Mouse (Mus musculus): ENCODE data around the gene Tmem179. TPM values are rescaled to one million over a fixed set of nuclear protein-coding genes. Genes with fewer than 3 reads are reported as not detected.

The Tmem179 gene
- polyA plus RNA-seq, 1 experiment from 2014 or later = 0.10 TPM

- no peaks in the 10 kb centered on the region for H3K36me3 ChIP-seq
- H3K4me2 ChIP-seq = no peak overlapping the region
- H3K9me3 ChIP-seq = no peaks in the 10 kb centered on the region
- no peak overlapping the region for H3K4me3 ChIP-seq
- H3K27me3 ChIP-seq = 0 out of 2 replicates have a peak, but pooled peaks cover 4% of the 10 kb centered on the region
- WGBS = 36% methylated on average over 4 of the region's 4 CpGs
- ATAC-seq (ENCODE audit: insufficient number of reproducible peaks, low FRiP score, low TSS enrichment, low read depth) = no peak
- no peak overlapping the region for H3K9ac ChIP-seq
- H3K4me1 ChIP-seq = peaks cover 5% of the 10 kb centered on the region
- H3K27ac ChIP-seq = no peak overlapping the region
These were observed 1.6 kb upstream of the Tmem179 start for GRCm38 (mm10) chr12:112518105-112518504.

- ATAC-seq (ENCODE audit: insufficient number of reproducible peaks, low FRiP score, low TSS enrichment, low read depth) = no peak
- Histone ChIP-seq H3K36me3 (no peaks in the 10 kb centered on the region), H3K9ac (no peak overlapping the region), H3K4me2 (no peak overlapping the region), H3K27ac (no peak overlapping the region), H3K9me3 (no peaks in the 10 kb centered on the region), H3K4me3 (no peak overlapping the region), H3K27me3 (peaks cover 25% of the 10 kb centered on the region), H3K4me1 (peaks cover 12% of the 10 kb centered on the region)
- WGBS = 49% methylated on average over 3 of the region's 3 CpGs
These were observed 1.6 kb downstream of the Tmem179 start for GRCm38 (mm10) chr12:112514897-112515296.

GRCm38 (mm10) chr12:112510733-112511372, 5.7 kb downstream of the Tmem179 start:
- 0 out of 2 replicates have a peak, but pooled peaks have one; percentile 50 for ATAC-seq (ENCODE audit: insufficient number of reproducible peaks, low FRiP score, low TSS enrichment, low read depth)
- 4% methylated on average over 62 of the region's 62 CpGs for WGBS
- peaks cover 53% of the 10 kb centered on the region for H3K27me3 ChIP-seq

GRCm38 (mm10) chr12:112510365-112510732, 6.2 kb downstream of the Tmem179 start:
- no peak overlapping the region for H3K9ac ChIP-seq
- H3K36me3 ChIP-seq = no peaks in the 10 kb centered on the region
- H3K4me1 ChIP-seq = peaks cover 7% of the 10 kb centered on the region
- peak overlapping the region; percentile 32; the same call in 1 of the 2 replicates for H3K4me3 ChIP-seq
- peak overlapping the region; percentile 66; the same call in 1 of the 2 replicates for H3K4me2 ChIP-seq
- H3K27ac ChIP-seq = no peak overlapping the region
- no peak for ATAC-seq (ENCODE audit: insufficient number of reproducible peaks, low FRiP score, low TSS enrichment, low read depth)
- H3K27me3 ChIP-seq = peaks cover 58% of the 10 kb centered on the region
- no peaks in the 10 kb centered on the region for H3K9me3 ChIP-seq
- 29% methylated on average over 7 of the region's 7 CpGs for WGBS

More at GRCm38 (mm10) chr12:112510733-112511372, 5.7 kb downstream of the Tmem179 start:
- Histone ChIP-seq H3K4me1 (peaks cover 7% of the 10 kb centered on the region), H3K36me3 (no peaks in the 10 kb centered on the region), H3K4me3 (peak overlapping the region; percentile 32), H3K9me3 (no peaks in the 10 kb centered on the region), H3K4me2 (peak overlapping the region; percentile 66), H3K27ac (no peak overlapping the region), H3K9ac (no peak overlapping the region)

DNA sequence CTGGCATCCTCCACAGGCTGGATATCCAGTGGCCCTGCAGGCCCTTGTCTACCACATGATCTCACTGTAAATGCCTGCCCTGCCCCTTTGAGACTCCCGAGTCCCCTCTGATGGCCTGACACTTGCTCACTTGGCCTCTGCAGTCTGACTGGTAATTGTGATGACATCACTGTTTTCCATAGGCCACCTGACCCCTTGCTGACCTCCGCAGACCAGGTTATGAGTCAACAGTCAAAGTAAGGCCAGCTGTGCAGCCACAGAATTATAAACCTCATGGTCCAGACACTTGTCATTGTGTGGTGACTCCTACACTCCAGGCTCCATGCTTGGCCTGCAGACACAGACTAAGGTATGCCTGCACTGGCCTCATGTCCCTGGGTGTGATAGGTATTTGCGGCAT, 8.6 kb downstream of the Tmem179 start:
- peaks cover 58% of the 10 kb centered on the region for H3K27me3 ChIP-seq
- no peak overlapping the region for H3K4me3 ChIP-seq
- no peaks in the 10 kb centered on the region for H3K9me3 ChIP-seq
- no peak overlapping the region for H3K4me2 ChIP-seq
- no peaks in the 10 kb centered on the region for H3K36me3 ChIP-seq
- H3K4me1 ChIP-seq = peaks cover 7% of the 10 kb centered on the region
- no peak for ATAC-seq (ENCODE audit: insufficient number of reproducible peaks, low FRiP score, low TSS enrichment, low read depth)
- no peak overlapping the region for H3K9ac ChIP-seq
- WGBS = 79% methylated on average over 3 of the region's 3 CpGs
- no peak overlapping the region for H3K27ac ChIP-seq

DNA sequence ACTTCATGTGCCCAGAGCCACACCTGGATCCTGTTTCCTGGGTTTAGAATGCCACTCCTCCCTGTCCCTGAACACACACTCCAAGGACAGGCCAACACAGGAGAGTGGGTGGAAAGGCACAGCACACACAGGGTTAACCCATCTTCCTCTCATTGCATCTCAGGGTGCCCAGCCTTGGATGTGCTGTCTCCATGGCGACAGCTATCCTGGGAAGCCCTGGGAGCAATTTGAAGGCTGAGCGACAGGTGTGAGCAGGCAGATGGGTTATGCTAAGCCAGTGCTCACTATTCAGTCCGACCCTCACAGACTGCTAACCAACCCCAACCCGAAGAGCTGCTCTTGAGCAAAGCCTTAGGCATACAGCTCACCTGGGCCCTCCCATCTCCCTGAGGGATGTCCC, 9.3 kb downstream of the Tmem179 start:
- H3K9ac ChIP-seq = no peak overlapping the region
- no peaks in the 10 kb centered on the region for H3K36me3 ChIP-seq
- peaks cover 56% of the 10 kb centered on the region for H3K27me3 ChIP-seq
- peaks cover 7% of the 10 kb centered on the region for H3K4me1 ChIP-seq
- 31% methylated on average over 4 of the region's 4 CpGs for WGBS
- ATAC-seq (ENCODE audit: insufficient number of reproducible peaks, low FRiP score, low TSS enrichment, low read depth) = no peak
- no peak overlapping the region for H3K27ac ChIP-seq
- no peak overlapping the region for H3K4me2 ChIP-seq
- no peak overlapping the region for H3K4me3 ChIP-seq
- H3K9me3 ChIP-seq = no peaks in the 10 kb centered on the region

DNA sequence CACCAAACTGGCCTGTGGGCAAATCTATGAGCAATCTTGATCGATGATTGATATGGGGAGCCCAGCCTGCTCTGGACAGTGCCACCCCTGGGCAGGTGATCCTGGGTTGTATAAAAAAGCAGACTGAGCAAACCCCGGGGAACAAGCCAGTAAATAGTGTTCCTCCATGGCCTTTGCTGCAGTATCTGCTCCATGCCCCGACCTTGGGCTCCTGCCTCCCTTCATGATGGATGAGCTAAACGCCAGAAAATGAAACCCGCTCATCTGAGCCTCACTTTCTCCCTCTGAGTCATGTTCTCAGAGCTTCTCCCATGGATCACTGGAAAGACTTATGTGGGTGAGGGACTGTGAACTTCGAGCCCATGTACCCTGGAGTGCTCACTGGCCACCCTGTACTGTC, 10.3 kb downstream of the Tmem179 start:
- 74% methylated on average over 6 of the region's 6 CpGs for whole genome bisulfite sequencing
- Histone ChIP-seq H3K36me3 (no peaks in the 10 kb centered on the region), H3K27me3 (peaks cover 47% of the 10 kb centered on the region), H3K27ac (no peak overlapping the region), H3K4me1 (peaks cover 7% of the 10 kb centered on the region), H3K9ac (no peak overlapping the region), H3K4me2 (no peak overlapping the region), H3K4me3 (no peak overlapping the region), H3K9me3 (no peaks in the 10 kb centered on the region)
- ATAC-seq (ENCODE audit: insufficient number of reproducible peaks, low FRiP score, low TSS enrichment, low read depth) = no peak

DNA sequence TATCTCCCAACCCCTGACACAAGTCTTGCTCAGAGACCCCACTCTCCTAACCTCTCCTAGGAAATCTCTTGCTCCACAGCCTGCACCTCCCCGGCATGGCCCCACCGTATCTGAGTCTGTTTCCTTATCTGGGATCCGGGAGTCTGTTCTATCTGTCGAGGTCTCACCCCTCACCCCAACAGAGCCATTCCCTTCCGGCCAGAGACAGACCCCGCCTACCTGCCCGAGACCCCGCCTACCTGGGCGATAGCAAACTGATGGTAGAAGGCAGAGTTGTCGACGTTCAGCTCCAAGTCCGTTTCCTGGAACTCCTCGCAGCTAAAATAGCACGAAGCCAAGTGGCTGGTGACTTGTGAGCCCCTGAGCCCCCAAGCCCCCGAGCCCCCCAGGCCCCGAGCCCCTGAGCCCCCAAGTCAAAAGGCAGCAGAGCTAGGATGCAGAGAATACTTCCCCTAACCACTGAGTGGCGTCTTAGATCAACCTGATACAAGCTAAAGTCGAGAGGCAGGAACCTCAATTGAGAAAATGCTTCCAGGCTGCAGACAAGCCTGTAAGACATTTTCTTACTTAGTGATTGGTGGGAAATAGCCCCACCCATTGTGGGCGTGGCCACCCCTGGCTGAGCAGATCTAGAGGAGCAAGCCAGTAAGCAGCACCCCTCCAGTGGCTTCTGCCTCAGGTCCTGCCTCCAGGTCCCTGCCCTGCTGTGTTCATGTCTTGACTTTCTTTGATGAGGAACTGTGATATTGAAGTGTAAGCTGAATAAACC, 13.4 kb downstream of the Tmem179 start:
- H3K4me3 ChIP-seq = no peak overlapping the region
- peaks cover 16% of the 10 kb centered on the region for H3K27me3 ChIP-seq
- H3K27ac ChIP-seq = no peak overlapping the region
- H3K36me3 ChIP-seq = no peaks in the 10 kb centered on the region
- 34% methylated on average over 19 of the region's 19 CpGs for WGBS
- no peak overlapping the region for H3K9ac ChIP-seq
- ATAC-seq (ENCODE audit: insufficient number of reproducible peaks, low FRiP score, low TSS enrichment, low read depth) = no peak
- H3K4me2 ChIP-seq = no peak overlapping the region
- H3K4me1 ChIP-seq = no peaks in the 10 kb centered on the region
- H3K9me3 ChIP-seq = no peaks in the 10 kb centered on the region

GRCm38 (mm10) chr12:112498683-112499082, 17.9 kb downstream of the Tmem179 start:
- Histone ChIP-seq H3K36me3 (no peaks in the 10 kb centered on the region), H3K27me3 (peaks cover 12% of the 10 kb centered on the region; the same call in 1 of the 2 replicates), H3K4me2 (no peak overlapping the region), H3K27ac (no peak overlapping the region), H3K4me1 (no peaks in the 10 kb centered on the region), H3K4me3 (no peak overlapping the region), H3K9me3 (no peaks in the 10 kb centered on the region), H3K9ac (no peak overlapping the region)
- 34% methylated on average over 11 of the region's 11 CpGs for WGBS
- no peak for ATAC-seq (ENCODE audit: insufficient number of reproducible peaks, low FRiP score, low TSS enrichment, low read depth)

GRCm38 (mm10) chr12:112497731-112498130, 18.8 kb downstream of the Tmem179 start:
- Histone ChIP-seq H3K4me3 (no peak overlapping the region), H3K4me2 (no peak overlapping the region), H3K27ac (no peak overlapping the region), H3K36me3 (no peaks in the 10 kb centered on the region), H3K9me3 (no peaks in the 10 kb centered on the region), H3K9ac (no peak overlapping the region), H3K27me3 (peaks cover 12% of the 10 kb centered on the region; the same call in 1 of the 2 replicates), H3K4me1 (no peaks in the 10 kb centered on the region)
- no peak for ATAC-seq (ENCODE audit: insufficient number of reproducible peaks, low FRiP score, low TSS enrichment, low read depth)
- WGBS = 75% methylated on average over 8 of the region's 8 CpGs

DNA sequence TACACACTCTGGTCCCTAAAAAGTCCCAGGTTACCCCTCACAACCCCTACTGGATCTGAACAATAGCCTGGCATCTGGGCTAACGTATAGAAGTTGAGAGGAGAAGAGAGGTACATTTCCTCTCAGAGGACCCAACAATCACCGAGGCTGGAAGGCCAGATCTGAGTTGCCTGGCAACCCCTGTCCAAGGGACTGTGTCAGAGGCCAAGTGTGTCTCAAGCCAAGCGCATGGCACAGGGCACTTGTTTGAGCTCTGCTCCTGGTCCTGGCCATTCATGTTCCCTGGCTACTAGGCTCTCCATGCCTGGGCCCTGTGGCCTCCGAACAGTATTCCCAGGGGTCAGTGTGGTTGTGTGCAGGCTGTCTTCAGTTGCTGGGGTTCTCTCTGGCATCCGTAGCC, 20.4 kb downstream of the Tmem179 start:
- Histone ChIP-seq H3K4me2 (no peak overlapping the region), H3K36me3 (no peaks in the 10 kb centered on the region), H3K4me1 (peaks cover 8% of the 10 kb centered on the region), H3K9ac (no peak overlapping the region), H3K27ac (no peak overlapping the region), H3K27me3 (peaks cover 12% of the 10 kb centered on the region; the same call in 1 of the 2 replicates), H3K4me3 (no peak overlapping the region), H3K9me3 (no peaks in the 10 kb centered on the region)
- no peak for ATAC-seq (ENCODE audit: insufficient number of reproducible peaks, low FRiP score, low TSS enrichment, low read depth)
- 79% methylated on average over 5 of the region's 5 CpGs for WGBS

- peak; percentile 84 for ATAC-seq (ENCODE audit: insufficient number of reproducible peaks, low FRiP score, low TSS enrichment, low read depth)
- 15% methylated on average over 3 of the region's 3 CpGs for WGBS
- Histone ChIP-seq H3K4me1 (peaks cover 28% of the 10 kb centered on the region), H3K27me3 (peaks cover 8% of the 10 kb centered on the region; the same call in 1 of the 2 replicates), H3K4me2 (peak overlapping the region; percentile 19), H3K27ac (peak overlapping the region; percentile 71), H3K9me3 (no peaks in the 10 kb centered on the region), H3K9ac (no peak overlapping the region), H3K4me3 (no peak overlapping the region), H3K36me3 (no peaks in the 10 kb centered on the region)
These were observed 26.1 kb downstream of the Tmem179 start for GRCm38 (mm10) chr12:112490444-112490939.

Data from limb, embryonic 15.5 days (tissue).